Mouse (Mus musculus) neural tube, embryonic 15.5 days (tissue): ENCODE results near the gene Atp11a. TPM values are rescaled to one million over a fixed set of nuclear protein-coding genes. Genes with fewer than 3 reads are reported as not detected.

Experiments used
- ATAC-seq: fragments of 200-750 bp; cut with Nextera tagmentation; 2 replicates; pipeline ENCODE4 v1.8.0; 2017; ENCODE audit warnings: mild to moderate bottlenecking, moderate TSS enrichment, moderate library complexity; ENCODE audit not compliant: low FRiP score
- H3K27ac ChIP-seq: fragments of 300-500 bp; sonication (generic); replicated peaks from 2 replicates; pipeline ENCODE4 v1.5.1; 2015; ENCODE audit warnings: mild to moderate bottlenecking, inconsistent platforms
- H3K27me3 ChIP-seq: fragments of 300-500 bp; sonication (generic); replicated peaks from 2 replicates; pipeline ENCODE4 v1.6.1; 2015; ENCODE audit warnings: inconsistent platforms
- H3K36me3 ChIP-seq: fragments of 300-500 bp; sonication (generic); 2 replicates; pipeline ENCODE4 v1.6.1; 2015; ENCODE audit warnings: inconsistent platforms
- H3K4me1 ChIP-seq: fragments of 300-500 bp; sonication (generic); 2 replicates; pipeline ENCODE4 v1.6.1; 2015; ENCODE audit warnings: inconsistent platforms
- H3K4me2 ChIP-seq: fragments of 300-500 bp; sonication (generic); 2 replicates; pipeline ENCODE4 v1.6.1; 2015; ENCODE audit warnings: inconsistent platforms, mild to moderate bottlenecking, moderate library complexity
- H3K4me3 ChIP-seq: fragments of 300-500 bp; sonication (generic); replicated peaks from 2 replicates; pipeline ENCODE4 v1.5.1; 2015; ENCODE audit warnings: mild to moderate bottlenecking, inconsistent platforms
- H3K9ac ChIP-seq: fragments of 300-500 bp; sonication (generic); replicated peaks from 2 replicates; pipeline ENCODE4 v1.6.1; 2015; ENCODE audit warnings: mild to moderate bottlenecking, inconsistent platforms
- H3K9me3 ChIP-seq: fragments of 300-500 bp; sonication (generic); replicated peaks from 2 replicates; pipeline ENCODE4 v1.6.1; 2016; ENCODE audit warnings: inconsistent platforms
- WGBS: fragments of 180-500 bp; shearing (Covaris S2); methylation state at CpG from one replicate; pipeline ENCODE4 v1.1.7; 2015; ENCODE audit warnings: mixed read lengths; 5-methylcytosine and 5-hydroxymethylcytosine counted together
- polyA plus RNA-seq: library from polyadenylated mRNA; unstranded; fragments of >200 nt; fragmentation: Nextera tagmentation; extraction: Ambion mirVana; gene quantifications from 2 replicates; pipeline ENCODE4 v1.2.1, GENCODE M21; 2015

The Atp11a gene
- polyA plus RNA-seq, 1 experiment from 2014 or later = 13.4 TPM

DNA sequence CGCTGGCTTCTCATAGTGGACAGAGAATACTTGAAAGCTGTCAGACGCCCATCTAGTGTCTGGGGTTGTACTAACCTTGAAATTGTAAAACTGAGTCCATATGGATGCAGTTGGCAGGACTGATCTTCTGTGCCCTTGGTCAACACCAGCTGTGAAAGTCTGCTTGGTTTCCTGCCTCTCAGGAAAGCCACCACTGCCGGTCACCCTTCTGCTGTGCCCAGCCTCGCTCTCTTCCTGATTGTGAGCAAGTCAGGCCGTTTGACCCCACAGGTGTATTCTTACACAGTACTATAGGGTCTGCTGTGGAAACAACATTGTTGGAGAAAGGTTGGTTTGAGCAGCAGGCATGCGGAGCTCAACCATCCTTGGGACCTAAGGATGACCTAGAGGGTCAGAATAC lies 120.3 kb downstream of the Atp11a start:
- no peak for ATAC-seq
- 88% methylated on average over 6 of the region's 6 CpGs for WGBS
- Histone ChIP-seq H3K27ac (no peak overlapping the region), H3K27me3 (no peaks in the 10 kb centered on the region), H3K4me3 (no peak overlapping the region), H3K4me2 (no peak overlapping the region), H3K36me3 (no peaks in the 10 kb centered on the region), H3K9ac (no peak overlapping the region), H3K4me1 (peaks cover 17% of the 10 kb centered on the region), H3K9me3 (no peaks in the 10 kb centered on the region)

DNA sequence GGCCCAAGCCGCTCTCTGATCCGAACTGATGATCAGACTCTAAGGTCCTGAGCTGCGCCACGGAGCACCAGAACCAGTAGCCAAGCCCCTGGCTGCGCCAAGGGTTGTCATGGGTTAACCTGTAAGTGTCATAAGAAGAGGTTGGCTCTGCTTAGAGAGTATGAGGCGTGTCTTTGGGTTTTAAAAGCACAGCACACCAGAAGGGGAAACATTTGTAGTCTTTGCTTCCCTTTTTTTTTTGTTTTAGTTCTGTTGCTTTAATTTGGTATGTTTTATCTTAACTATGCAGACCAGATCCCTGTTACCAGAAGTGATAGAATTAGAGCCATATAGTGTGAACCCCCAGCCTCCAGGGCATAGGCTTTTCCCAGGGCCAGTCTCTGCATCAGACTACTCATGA lies 123.3 kb downstream of the Atp11a start:
- no peaks in the 10 kb centered on the region for H3K9me3 ChIP-seq
- no peak overlapping the region for H3K4me2 ChIP-seq
- WGBS = 94% methylated on average over 6 of the region's 6 CpGs
- 0 out of 2 replicates have a peak, but pooled peaks cover 4% of the 10 kb centered on the region for H3K36me3 ChIP-seq
- no peak overlapping the region for H3K27ac ChIP-seq
- H3K27me3 ChIP-seq = no peaks in the 10 kb centered on the region
- no peak overlapping the region for H3K9ac ChIP-seq
- H3K4me3 ChIP-seq = no peak overlapping the region
- ATAC-seq = no peak
- no peaks in the 10 kb centered on the region for H3K4me1 ChIP-seq

DNA sequence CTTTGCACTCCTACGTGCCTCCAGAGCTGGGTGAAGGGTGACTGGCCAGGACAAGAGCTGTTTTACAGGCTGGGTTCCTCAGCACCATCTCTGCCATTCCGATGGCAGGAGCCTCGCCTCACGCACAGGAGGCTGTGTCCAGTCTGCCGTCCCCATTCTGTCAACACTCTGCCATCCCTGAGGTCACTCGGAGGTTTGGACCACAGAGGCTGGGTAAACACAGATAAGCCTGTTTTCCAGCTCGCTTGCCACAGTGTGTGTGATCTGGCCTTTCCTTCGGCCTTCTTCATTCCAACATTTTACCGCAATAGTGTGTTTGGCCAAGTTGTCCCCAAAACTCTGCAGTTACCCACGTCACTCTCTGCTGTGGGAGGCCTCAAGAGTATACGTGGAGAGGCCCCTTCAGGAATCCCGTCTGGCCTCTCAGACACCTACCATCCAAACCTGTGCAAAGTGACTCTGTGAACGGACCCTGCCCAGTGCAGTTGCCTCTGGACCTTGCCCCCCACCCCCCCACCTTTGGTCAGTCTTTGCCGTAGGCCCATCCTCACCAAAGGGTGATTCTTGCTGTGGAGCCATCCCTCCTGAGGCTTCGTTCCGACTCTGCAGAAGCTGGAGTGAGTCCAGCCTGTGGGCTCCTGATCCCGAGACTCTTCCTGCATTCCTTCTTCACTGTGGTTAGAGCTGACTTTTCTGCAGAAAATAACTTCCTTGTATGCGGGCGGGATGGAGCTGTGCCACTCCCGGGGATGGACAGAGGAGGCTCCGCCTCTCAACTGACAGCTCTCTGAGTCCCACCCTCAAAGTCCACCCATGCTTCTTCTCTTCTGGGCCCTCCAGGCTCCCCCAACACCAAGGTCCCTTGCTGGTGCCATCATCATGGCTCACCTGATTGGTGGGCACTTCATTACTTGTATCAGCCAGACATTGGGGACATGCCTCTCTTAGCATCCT lies 126.5 kb downstream of the Atp11a start:
- no peak overlapping the region for H3K4me2 ChIP-seq
- H3K27me3 ChIP-seq = no peaks in the 10 kb centered on the region
- no peaks in the 10 kb centered on the region for H3K4me1 ChIP-seq
- no peaks in the 10 kb centered on the region for H3K9me3 ChIP-seq
- H3K36me3 ChIP-seq = 0 out of 2 replicates have a peak, but pooled peaks cover 4% of the 10 kb centered on the region
- H3K9ac ChIP-seq = no peak overlapping the region
- WGBS = 88% methylated on average over 21 of the region's 21 CpGs
- ATAC-seq = no peak
- H3K27ac ChIP-seq = no peak overlapping the region
- no peak overlapping the region for H3K4me3 ChIP-seq

DNA sequence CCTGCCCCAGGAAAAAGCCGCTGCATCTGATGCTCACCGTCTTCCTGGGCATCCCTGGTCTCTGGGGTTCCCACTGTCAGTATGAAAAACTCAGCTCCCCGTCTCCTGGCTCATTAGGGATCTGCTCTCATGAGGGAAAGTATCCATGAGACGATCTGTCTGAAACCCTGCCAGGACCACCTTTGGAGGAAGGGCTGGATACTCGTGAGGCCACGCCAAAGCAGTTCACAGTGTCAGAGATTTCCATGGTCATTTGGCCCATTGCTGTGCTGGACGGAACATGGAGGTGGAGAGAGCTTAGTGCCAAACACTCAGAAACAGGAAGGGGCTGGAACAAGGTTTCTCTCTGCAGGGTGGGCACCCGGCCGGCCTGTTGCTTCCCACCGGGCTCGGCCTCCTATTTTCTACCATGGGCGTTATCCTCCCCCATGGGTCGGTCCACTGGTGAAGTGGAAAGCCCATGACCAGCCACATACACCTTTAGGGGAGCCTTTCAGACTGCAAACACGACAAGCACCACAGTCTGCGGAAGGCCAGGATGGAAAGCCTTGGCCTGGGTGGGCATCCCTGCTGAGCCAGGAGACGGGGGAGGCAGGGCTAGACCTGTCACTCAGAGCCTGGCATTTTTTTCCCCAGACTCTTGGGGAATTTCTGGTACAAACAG lies 131.1 kb downstream of the Atp11a start:
- no peak for ATAC-seq
- WGBS = 90% methylated on average over 16 of the region's 16 CpGs

DNA sequence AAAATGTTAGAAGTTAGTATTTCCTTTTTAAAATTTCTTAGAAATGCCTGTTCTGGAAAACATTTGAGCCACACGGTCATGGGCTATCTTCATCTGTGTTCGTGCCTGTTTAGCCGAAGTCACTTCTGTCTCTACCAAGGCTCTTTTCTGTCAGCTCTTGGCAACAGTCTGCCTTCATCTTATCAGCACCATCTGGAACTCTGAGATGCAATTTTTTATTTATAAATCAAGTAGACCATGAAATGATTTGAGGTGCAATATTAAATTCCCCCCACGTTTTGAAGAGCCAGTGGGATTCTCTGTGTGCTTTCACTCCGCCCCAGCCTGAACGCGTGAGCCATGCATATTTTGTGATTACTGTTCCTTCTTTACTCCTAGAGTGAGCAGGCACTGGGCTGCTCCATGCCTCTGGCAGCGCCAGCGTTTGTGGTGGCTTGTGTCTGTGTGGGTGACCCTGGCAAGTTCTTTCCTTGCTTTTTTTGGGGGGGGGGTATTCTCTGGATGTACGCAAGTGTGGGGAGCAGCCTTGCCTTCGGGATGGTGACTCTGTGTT lies 132.3 kb downstream of the Atp11a start:
- ATAC-seq = no peak
- H3K4me1 ChIP-seq = no peaks in the 10 kb centered on the region
- H3K27me3 ChIP-seq = no peaks in the 10 kb centered on the region
- no peaks in the 10 kb centered on the region for H3K9me3 ChIP-seq
- 87% methylated on average over 11 of the region's 11 CpGs for WGBS
- H3K9ac ChIP-seq = no peak overlapping the region
- H3K36me3 ChIP-seq = 0 out of 2 replicates have a peak, but pooled peaks cover 4% of the 10 kb centered on the region
- H3K27ac ChIP-seq = no peak overlapping the region
- no peak overlapping the region for H3K4me3 ChIP-seq
- no peak overlapping the region for H3K4me2 ChIP-seq

More for the DNA sequence above, 131.1 kb downstream of the Atp11a start:
- Histone ChIP-seq H3K9me3 (no peaks in the 10 kb centered on the region), H3K36me3 (0 out of 2 replicates have a peak, but pooled peaks cover 4% of the 10 kb centered on the region), H3K27ac (no peak overlapping the region), H3K9ac (no peak overlapping the region), H3K27me3 (no peaks in the 10 kb centered on the region), H3K4me1 (no peaks in the 10 kb centered on the region), H3K4me2 (no peak overlapping the region), H3K4me3 (no peak overlapping the region)

DNA sequence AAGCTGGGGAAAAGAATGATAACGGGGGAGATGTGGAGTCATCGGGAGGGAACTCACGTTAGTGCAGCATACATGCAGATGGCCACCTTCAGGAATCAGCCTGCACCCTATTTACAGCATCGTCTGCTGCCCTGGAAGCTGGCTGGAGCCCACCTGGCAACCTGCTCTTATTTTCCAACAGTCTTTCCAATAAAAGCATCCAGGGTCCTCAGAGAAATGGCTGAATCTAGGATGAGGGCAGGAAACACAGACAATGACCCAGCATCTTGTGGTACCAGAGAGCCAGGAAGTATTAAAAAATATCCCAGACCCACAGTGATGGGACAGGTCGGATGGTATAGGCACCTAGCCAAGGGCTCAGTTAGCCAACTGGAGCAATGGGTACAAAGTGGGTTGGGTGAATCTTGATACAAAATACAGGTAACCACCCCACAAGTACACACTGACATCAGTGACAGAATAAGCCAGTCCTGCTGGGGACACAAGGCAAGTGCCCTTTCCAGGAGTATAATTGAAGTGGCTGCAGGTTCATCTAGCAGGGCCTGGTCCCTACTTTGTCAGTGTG lies 136.2 kb downstream of the Atp11a start:
- Histone ChIP-seq H3K27ac (no peak overlapping the region), H3K4me3 (no peak overlapping the region), H3K4me1 (peaks cover 6% of the 10 kb centered on the region), H3K4me2 (no peak overlapping the region), H3K9ac (no peak overlapping the region), H3K9me3 (no peaks in the 10 kb centered on the region), H3K27me3 (no peaks in the 10 kb centered on the region), H3K36me3 (no peaks in the 10 kb centered on the region)
- ATAC-seq = no peak
- 90% methylated on average over 5 of the region's 5 CpGs for WGBS

DNA sequence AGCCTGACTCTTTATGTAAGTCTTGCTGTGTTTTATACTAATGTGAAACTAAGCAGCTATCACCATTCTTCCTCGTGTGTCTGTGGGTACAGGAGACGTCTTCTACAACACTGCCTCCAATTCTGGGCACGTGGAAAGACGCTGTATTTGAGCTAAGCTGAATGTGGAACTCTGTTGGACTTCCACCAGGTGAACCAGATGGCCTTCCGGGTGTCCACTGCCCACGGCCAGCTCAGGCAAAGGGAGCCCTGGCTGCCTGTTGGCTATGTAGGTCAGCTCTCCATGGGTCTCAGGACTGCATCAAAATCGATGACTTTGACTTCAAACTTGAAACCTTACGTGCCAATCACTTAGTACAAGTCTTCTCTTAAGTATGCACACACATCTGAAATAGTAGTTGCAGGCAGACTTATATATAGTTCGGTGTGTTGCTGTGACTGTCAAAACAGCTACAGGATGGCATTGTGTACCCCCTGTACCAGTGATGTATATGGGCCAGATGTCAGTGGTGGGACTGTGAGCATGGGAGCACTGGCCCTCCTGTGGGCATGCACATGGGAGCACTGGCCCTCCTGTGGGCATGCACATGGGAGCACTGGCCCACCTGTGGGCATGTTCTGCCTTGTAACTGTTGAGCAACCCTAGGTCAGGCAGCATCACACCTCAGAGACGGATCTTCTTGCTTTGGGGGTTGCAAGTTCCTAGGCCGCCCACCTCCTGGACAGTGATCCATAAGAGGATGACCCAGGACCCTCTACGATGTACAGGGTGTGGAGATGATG lies 137.2 kb downstream of the Atp11a start:
- no peak overlapping the region for H3K9ac ChIP-seq
- no peak overlapping the region for H3K4me3 ChIP-seq
- ATAC-seq = no peak
- no peak overlapping the region for H3K4me2 ChIP-seq
- WGBS = 90% methylated on average over 12 of the region's 12 CpGs
- H3K27ac ChIP-seq = no peak overlapping the region
- no peaks in the 10 kb centered on the region for H3K9me3 ChIP-seq
- peaks cover 6% of the 10 kb centered on the region for H3K4me1 ChIP-seq
- no peaks in the 10 kb centered on the region for H3K36me3 ChIP-seq
- H3K27me3 ChIP-seq = no peaks in the 10 kb centered on the region

DNA sequence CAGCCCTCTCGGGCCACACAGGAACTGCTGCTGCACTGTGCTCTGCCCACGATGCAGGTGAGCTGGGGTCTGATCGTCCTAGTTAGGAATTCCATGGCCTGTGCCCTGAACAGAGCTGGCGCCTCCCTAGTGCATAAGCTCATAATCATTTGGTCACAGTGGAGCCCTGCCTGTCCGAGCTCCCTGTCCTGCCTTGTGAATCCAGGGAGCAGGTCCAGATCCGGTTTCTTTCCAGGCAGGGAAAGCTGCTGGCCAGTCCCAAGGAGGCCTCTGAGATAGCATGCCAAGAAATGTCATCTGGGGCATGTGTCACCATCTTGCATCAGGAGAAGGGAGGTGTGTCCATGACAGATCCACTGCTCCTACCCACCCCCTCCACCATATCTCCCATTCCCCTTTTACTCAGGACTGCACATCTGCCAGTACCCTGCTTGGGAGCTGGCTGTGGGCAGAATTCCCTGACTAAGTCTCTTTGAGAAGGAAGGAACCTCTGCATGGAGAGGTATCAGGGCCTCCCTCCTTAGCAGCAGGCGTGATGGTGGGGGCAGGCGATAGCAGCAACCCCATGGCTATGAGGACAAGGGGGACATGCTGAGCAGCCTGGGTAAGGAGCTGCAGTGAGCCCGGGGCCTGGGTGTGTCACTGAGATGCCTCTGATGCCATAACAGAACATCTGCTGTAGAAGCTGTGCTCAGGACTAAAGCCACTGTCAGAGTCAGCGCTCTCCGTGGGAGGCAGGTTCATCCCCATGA lies 138.1 kb downstream of the Atp11a start:
- Histone ChIP-seq H3K4me3 (no peak overlapping the region), H3K27me3 (no peaks in the 10 kb centered on the region), H3K36me3 (no peaks in the 10 kb centered on the region), H3K27ac (no peak overlapping the region), H3K4me2 (no peak overlapping the region), H3K4me1 (peaks cover 6% of the 10 kb centered on the region), H3K9ac (no peak overlapping the region), H3K9me3 (no peaks in the 10 kb centered on the region)
- WGBS = 87% methylated on average over 11 of the region's 11 CpGs
- no peak for ATAC-seq

DNA sequence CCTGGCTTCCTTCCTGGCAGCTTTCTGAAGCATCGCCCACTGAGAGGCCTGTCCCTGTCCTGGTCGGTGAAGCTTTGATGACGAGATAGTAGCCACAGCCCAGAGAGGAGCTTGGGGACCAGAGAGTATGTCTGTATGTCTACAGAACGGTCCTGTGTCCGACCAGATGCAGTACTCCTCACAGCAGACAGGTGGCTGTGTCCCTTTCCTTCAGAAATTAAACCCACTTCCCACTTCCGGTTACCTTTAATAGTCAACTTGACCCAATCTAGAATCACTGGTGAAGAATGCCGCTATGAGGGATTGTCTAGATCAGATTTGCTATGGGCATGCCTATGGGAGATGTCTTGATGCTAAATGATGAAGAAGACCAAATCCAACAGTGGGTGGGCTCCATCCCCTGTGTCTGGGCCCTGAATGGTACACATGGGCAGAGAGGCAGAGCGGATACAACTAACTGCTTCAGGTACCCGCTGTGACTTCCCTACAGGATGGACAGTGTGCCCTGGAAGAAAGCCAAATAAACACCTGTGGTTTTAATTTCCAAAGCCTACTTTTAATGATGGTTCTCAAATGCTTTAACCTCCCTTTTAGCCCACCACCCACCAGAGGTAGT lies 138.8 kb downstream of the Atp11a start:
- H3K27ac ChIP-seq = no peak overlapping the region
- no peak overlapping the region for H3K4me3 ChIP-seq
- no peak for ATAC-seq
- WGBS = 79% methylated on average over 9 of the region's 9 CpGs
- no peaks in the 10 kb centered on the region for H3K36me3 ChIP-seq
- H3K4me1 ChIP-seq = peaks cover 6% of the 10 kb centered on the region
- no peaks in the 10 kb centered on the region for H3K9me3 ChIP-seq
- no peak overlapping the region for H3K4me2 ChIP-seq
- H3K9ac ChIP-seq = no peak overlapping the region
- no peaks in the 10 kb centered on the region for H3K27me3 ChIP-seq
